Mouse (Mus musculus): ENCODE measurements around the gene Has1.

- TF ChIP-seq GATA1 (IDR thresholded peaks at IDR 0.05; ENCODE audit: low read length), result no peak
- no peak for TF ChIP-seq TAL1 (IDR thresholded peaks at IDR 0.05; ENCODE audit: low read length)
Observed at GRCm38 (mm10) chr17:17879347-17879746, 24.3 kb upstream of the Has1 start.
